7 mouse cellular contexts compared by ENCODE assay signal in genomic region chrX:137038502-137038901, GRCm38 (mm10). TPM values are rescaled to one million over a fixed set of nuclear protein-coding genes. Genes with fewer than 3 reads are reported as not detected.
DNase-seq lines count a peak whose midpoint lies in the region; ATAC-seq and TF ChIP-seq lines count a peak whose summit lies in the region.

No protein-coding gene starts in this region.

- DNase-seq in lung, postnatal 14 days: no peak
- no peak for DNase-seq in frontal cortex, postnatal 36 days (ENCODE audit: low spot score in 2 of 2)

- H3K4me1 ChIP-seq in lung, embryonic 16.5 days (replicated peaks; ENCODE audit: control insufficient read depth, insufficient read depth, low read length): no peaks in the 10 kb centered on the region
- no peaks in the 10 kb centered on the region for H3K4me1 ChIP-seq in embryonic fibroblast, embryonic 13.5 days (ENCODE audit: control insufficient read depth, insufficient read depth, low read length)
- no peaks in the 10 kb centered on the region; the same call in 1 of the 2 replicates for H3K4me1 ChIP-seq in limb, embryonic 12.5 days (replicated peaks)
- peaks cover 2% of the 10 kb centered on the region; the same call in 1 of the 2 replicates for H3K4me1 ChIP-seq in small intestine, adult 2 months (ENCODE audit: control insufficient read depth, insufficient read depth, insufficient read length, low read length)

- H3K4me2 ChIP-seq in lung, embryonic 16.5 days (ENCODE audit: low read depth, low read length): peak overlapping the region; percentile 53
- H3K4me2 ChIP-seq in limb, embryonic 12.5 days: peak overlapping the region; percentile 42

- no peak for TF ChIP-seq CTCF in embryonic fibroblast, embryonic 13.5 days (IDR thresholded peaks at IDR 0.05; ENCODE audit: borderline replicate concordance, insufficient read depth, low read length)
- no peak for TF ChIP-seq CTCF in small intestine, adult 2 months (IDR thresholded peaks at IDR 0.05; ENCODE audit: extremely low read depth, insufficient read length, insufficient replicate concordance, low read depth, low read length)

- H3K36me3 ChIP-seq in lung, embryonic 16.5 days (ENCODE audit: control insufficient read depth, insufficient read depth, low read length): no peaks in the 10 kb centered on the region
- no peaks in the 10 kb centered on the region for H3K36me3 ChIP-seq in limb, embryonic 12.5 days
- no peaks in the 10 kb centered on the region for H3K36me3 ChIP-seq in small intestine, adult 2 months (ENCODE audit: control insufficient read depth, insufficient read depth, low read length)

- WGBS in lung, embryonic 16.5 days: 41% methylated on average over 7 of the region's 7 CpGs
- WGBS in limb, embryonic 12.5 days: 36% methylated on average over 7 of the region's 7 CpGs
- WGBS in small intestine, adult 2 months: 33% methylated on average over 7 of the region's 7 CpGs

- peak overlapping the region; percentile 31; the same call in 1 of the 2 replicates for H3K27ac ChIP-seq in lung, embryonic 16.5 days (ENCODE audit: low read length)
- no peak overlapping the region for H3K27ac ChIP-seq in embryonic fibroblast, embryonic 13.5 days (ENCODE audit: insufficient read depth, low read length)
- no peak overlapping the region for H3K27ac ChIP-seq in limb, embryonic 12.5 days
- 0 out of 2 replicates have a peak overlapping the region, but pooled peaks have one; percentile 91 for H3K27ac ChIP-seq in small intestine, adult 2 months (ENCODE audit: insufficient read depth, low read depth, low read length)

- ATAC-seq in lung, embryonic 16.5 days (ENCODE audit: low read depth): peak; percentile 27; the same call in 1 of the 2 replicates
- no peak; the same call in 1 of the 2 replicates for ATAC-seq in limb, embryonic 12.5 days (ENCODE audit: insufficient number of reproducible peaks, insufficient read depth, low FRiP score, low TSS enrichment, low read depth)
- no peak for ATAC-seq in monocyte, adult 5-6 weeks (replicated peaks; ENCODE audit: insufficient number of reproducible peaks, low FRiP score, low TSS enrichment, poor library complexity, severe bottlenecking)

- peak overlapping the region; percentile 64 for H3K4me3 ChIP-seq in lung, embryonic 16.5 days (ENCODE audit: low read length)
- H3K4me3 ChIP-seq in embryonic fibroblast, embryonic 13.5 days (ENCODE audit: insufficient read depth, low read length): peak overlapping the region; percentile 96; the same call in 1 of the 2 replicates
- H3K4me3 ChIP-seq in limb, embryonic 12.5 days (replicated peaks): peak overlapping the region; percentile 50
- H3K4me3 ChIP-seq in small intestine, adult 2 months (ENCODE audit: low read depth, low read length): peak overlapping the region; percentile 100

- H3K27me3 ChIP-seq in lung, embryonic 16.5 days (ENCODE audit: control insufficient read depth, insufficient read depth, low read depth, low read length): no peaks in the 10 kb centered on the region
- H3K27me3 ChIP-seq in limb, embryonic 12.5 days: no peaks in the 10 kb centered on the region; the same call in 1 of the 2 replicates
- H3K27me3 ChIP-seq in small intestine, adult 2 months (ENCODE audit: control insufficient read depth, insufficient read depth, low read length): no peaks in the 10 kb centered on the region

- no peaks in the 10 kb centered on the region for H3K9me3 ChIP-seq in lung, embryonic 16.5 days (ENCODE audit: control insufficient read depth, low read length)
- no peaks in the 10 kb centered on the region for H3K9me3 ChIP-seq in limb, embryonic 12.5 days

- TF ChIP-seq POLR2A in embryonic fibroblast, embryonic 13.5 days (IDR thresholded peaks at IDR 0.05; ENCODE audit: low read depth, low read length): no peak
- no peak for TF ChIP-seq POLR2A in small intestine, adult 2 months (IDR thresholded peaks at IDR 0.05; ENCODE audit: low read depth, low read length)

- H3K9ac ChIP-seq in lung, embryonic 16.5 days (ENCODE audit: low read length): peak overlapping the region; percentile 72
- no peak overlapping the region for H3K9ac ChIP-seq in limb, embryonic 12.5 days (replicated peaks)

RNA-seq across cellular contexts. Expression of gene Slc25a53, which starts 0.4 kb away (rescaled TPM):
- 12.0 and 13.4 TPM in 2 replicates for polyA plus RNA-seq in lung, embryonic 16.5 days (2015; fragmentation: Nextera tagmentation; extraction: Ambion mirVana)
- polyA plus RNA-seq in embryonic fibroblast, embryonic 13.5 days (2011; ENCODE audit: insufficient read length, low read depth, missing spikeins): 6.7 and 8.0 TPM in 2 replicates
- polyA plus RNA-seq in limb, embryonic 12.5 days (2016; fragmentation: Nextera tagmentation; extraction: Ambion mirVana): 11.2 and 15.4 TPM in 2 replicates
- polyA plus RNA-seq in small intestine, adult 2 months (2012; rRNA removed): 0.95 and 1.9 TPM in 2 replicates
- total RNA-seq in monocyte, adult 5-6 weeks (2017): 8.0 to 25.4 TPM (median 13.1 TPM) in 3 replicates

RNA-seq across cellular contexts. Expression of gene Fam199x, which starts 10.9 kb away (rescaled TPM):
- polyA plus RNA-seq in lung, embryonic 16.5 days (2015; fragmentation: Nextera tagmentation; extraction: Ambion mirVana): 10.7 and 11.0 TPM in 2 replicates
- 7.9 and 8.1 TPM in 2 replicates for polyA plus RNA-seq in embryonic fibroblast, embryonic 13.5 days (2011; ENCODE audit: insufficient read length, low read depth, missing spikeins)
- polyA plus RNA-seq in limb, embryonic 12.5 days (2016; fragmentation: Nextera tagmentation; extraction: Ambion mirVana): 15.0 and 15.6 TPM in 2 replicates
- polyA plus RNA-seq in small intestine, adult 2 months (2012; rRNA removed): 0.20 and 0.46 TPM in 2 replicates
- total RNA-seq in monocyte, adult 5-6 weeks (2017): 11.5 to 12.2 TPM (median 11.8 TPM) in 3 replicates

RNA-seq across cellular contexts. Expression of gene Zcchc18, which starts 45.5 kb away (rescaled TPM):
- 7.0 and 8.3 TPM in 2 replicates for polyA plus RNA-seq in lung, embryonic 16.5 days (2015; fragmentation: Nextera tagmentation; extraction: Ambion mirVana)
- polyA plus RNA-seq in embryonic fibroblast, embryonic 13.5 days (2011; ENCODE audit: insufficient read length, low read depth, missing spikeins): 2.7 and 4.5 TPM in 2 replicates
- polyA plus RNA-seq in limb, embryonic 12.5 days (2016; fragmentation: Nextera tagmentation; extraction: Ambion mirVana): 42.2 and 46.5 TPM in 2 replicates
- 0.30 and 0.52 TPM in 2 replicates for polyA plus RNA-seq in small intestine, adult 2 months (2012; rRNA removed)
- 1.5 to 16.1 TPM (median 3.5 TPM) in 3 replicates for total RNA-seq in monocyte, adult 5-6 weeks (2017)

Comparison
In these comparisons a context has a peak if more than half of its experiments do, and no peak if none do; other contexts are left out.
1. H3K27ac ChIP-seq: peak in lung, embryonic 16.5 days (single experiment) and small intestine, adult 2 months (single experiment); none in embryonic fibroblast, embryonic 13.5 days (single experiment) and limb, embryonic 12.5 days (single experiment).
2. H3K4me3 ChIP-seq: peak in every context shown above with its lines; median percentile 100 in small intestine, adult 2 months; 96 in embryonic fibroblast, embryonic 13.5 days; 64 in lung, embryonic 16.5 days; 50 in limb, embryonic 12.5 days.